Mouse (Mus musculus) olfactory bulb, adult 2 months (tissue): ENCODE results near the gene Cdc37l1. TPM values are rescaled to one million over a fixed set of nuclear protein-coding genes. Genes with fewer than 3 reads are reported as not detected.

ENCODE experiments used
- H3K27ac ChIP-seq: fragments of 200-500 bp; 2 replicates; pipeline ENCODE4 v1.5.1; 2012; ENCODE audit warnings: low read depth, low read length; ENCODE audit not compliant: insufficient read depth
- H3K4me1 ChIP-seq: fragments of 200-500 bp; 2 replicates; pipeline ENCODE4 v1.6.1; 2012; ENCODE audit warnings: low read length; ENCODE audit not compliant: control insufficient read depth, insufficient read depth
- H3K4me3 ChIP-seq: fragments of 200-500 bp; 2 replicates; pipeline ENCODE4 v1.5.1; 2012; ENCODE audit warnings: mild to moderate bottlenecking, low read depth, low read length, moderate library complexity; ENCODE audit not compliant: insufficient read depth
- CTCF ChIP-seq: fragments of 200-500 bp; IDR thresholded peaks from 2 replicates; pipeline ENCODE4 v1.5.1; 2012; ENCODE audit warnings: low read depth, mild to moderate bottlenecking, low read length, moderate library complexity; ENCODE audit not compliant: insufficient read depth
- POLR2A ChIP-seq: fragments of 200-500 bp; IDR thresholded peaks from 2 replicates; pipeline ENCODE4 v1.6.1; 2012; ENCODE audit warnings: mild to moderate bottlenecking, low read depth, low read length, moderate library complexity; ENCODE audit not compliant: insufficient read depth
- WGBS: fragments of 180-500 bp; shearing (Covaris S2); methylation state at CpG from one replicate; pipeline ENCODE4 v1.1.7; 2018; 5-methylcytosine and 5-hydroxymethylcytosine counted together
- polyA plus RNA-seq: library from polyadenylated mRNA; stranded (reverse); fragments of >200 nt; gene quantifications from 2 replicates; pipeline ENCODE4 v1.2.4, GENCODE M21; 2012; ENCODE audit warnings: low replicate concordance; ENCODE audit not compliant: missing spikeins, insufficient read depth, insufficient read length

Gene Cdc37l1
- polyA plus RNA-seq, 1 experiment, result not detected

DNA sequence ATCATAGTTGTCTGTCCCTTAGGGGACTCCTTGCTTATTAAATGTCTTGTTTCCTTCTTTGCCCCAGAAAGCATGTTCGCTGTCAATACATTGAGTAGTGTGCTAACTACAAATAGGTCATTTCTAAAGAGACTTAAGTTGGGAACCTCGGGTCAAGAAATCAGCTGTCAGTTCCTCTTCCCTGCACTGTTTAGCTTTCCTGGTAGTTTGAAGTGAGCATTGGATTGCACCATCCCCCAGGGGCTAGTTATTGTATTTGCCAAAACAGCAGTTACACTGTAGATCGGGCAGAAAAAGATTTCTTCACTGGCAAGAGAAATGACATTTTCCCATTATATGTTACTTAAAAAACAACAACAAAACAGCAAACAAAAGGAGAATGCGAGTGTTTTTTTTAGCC lies 22.0 kb upstream of the Cdc37l1 start:
- Histone ChIP-seq H3K4me1 (peaks cover 10% of the 10 kb centered on the region), H3K4me3 (no peak overlapping the region), H3K27ac (no peak overlapping the region)
- TF ChIP-seq POLR2A, result no peak
- TF ChIP-seq CTCF, result no peak
- WGBS, result 71% methylated on average over 4 of the region's 4 CpGs

DNA sequence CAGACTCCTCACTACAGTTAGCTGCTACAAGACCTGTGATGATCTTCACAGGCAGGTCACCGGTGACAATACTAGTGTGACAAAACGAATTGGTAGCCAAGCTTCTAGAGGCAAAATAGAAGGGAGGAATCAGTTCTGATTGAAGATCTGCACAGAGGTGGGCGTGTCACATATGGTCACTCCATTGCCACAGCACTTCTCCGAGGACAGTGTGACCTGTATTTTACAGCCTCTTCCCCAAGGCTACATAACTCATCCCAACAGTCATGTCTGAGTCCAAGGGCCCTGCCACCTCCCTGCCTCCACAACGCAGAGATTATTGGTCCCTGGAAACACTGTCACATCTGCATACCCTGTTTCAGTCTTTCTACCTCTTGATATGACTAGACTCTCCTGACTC lies 20.9 kb upstream of the Cdc37l1 start:
- 86% methylated on average over 5 of the region's 5 CpGs for WGBS
- no peak for TF ChIP-seq CTCF
- no peak for TF ChIP-seq POLR2A

DNA sequence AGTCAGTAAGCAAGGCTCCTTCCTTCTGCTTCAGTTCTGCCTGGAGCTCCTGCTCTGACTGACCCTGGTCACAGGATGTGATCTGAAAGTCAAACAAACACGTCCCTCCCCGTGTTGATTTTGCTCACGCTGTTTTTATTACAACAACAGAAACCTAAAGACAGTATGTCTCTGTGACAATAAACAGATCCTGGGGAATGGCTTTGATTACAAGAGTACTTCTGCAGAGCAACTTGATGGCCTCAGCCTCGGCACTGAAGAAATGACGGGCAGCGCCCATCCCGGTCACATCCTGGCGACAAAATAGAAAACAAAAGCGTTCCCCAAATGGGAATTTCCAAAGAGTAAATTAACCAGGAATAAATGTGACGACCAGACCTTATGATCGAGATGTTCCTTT lies 19.9 kb upstream of the Cdc37l1 start:
- 86% methylated on average over 11 of the region's 11 CpGs for WGBS
- H3K4me3 ChIP-seq, result no peak overlapping the region
- no peak overlapping the region for H3K27ac ChIP-seq
- TF ChIP-seq CTCF (no peak), POLR2A (no peak)
- peaks cover 9% of the 10 kb centered on the region for H3K4me1 ChIP-seq

More for the DNA sequence above, 20.9 kb upstream of the Cdc37l1 start:
- Histone ChIP-seq H3K4me3 (no peak overlapping the region), H3K4me1 (peaks cover 10% of the 10 kb centered on the region), H3K27ac (no peak overlapping the region)

DNA sequence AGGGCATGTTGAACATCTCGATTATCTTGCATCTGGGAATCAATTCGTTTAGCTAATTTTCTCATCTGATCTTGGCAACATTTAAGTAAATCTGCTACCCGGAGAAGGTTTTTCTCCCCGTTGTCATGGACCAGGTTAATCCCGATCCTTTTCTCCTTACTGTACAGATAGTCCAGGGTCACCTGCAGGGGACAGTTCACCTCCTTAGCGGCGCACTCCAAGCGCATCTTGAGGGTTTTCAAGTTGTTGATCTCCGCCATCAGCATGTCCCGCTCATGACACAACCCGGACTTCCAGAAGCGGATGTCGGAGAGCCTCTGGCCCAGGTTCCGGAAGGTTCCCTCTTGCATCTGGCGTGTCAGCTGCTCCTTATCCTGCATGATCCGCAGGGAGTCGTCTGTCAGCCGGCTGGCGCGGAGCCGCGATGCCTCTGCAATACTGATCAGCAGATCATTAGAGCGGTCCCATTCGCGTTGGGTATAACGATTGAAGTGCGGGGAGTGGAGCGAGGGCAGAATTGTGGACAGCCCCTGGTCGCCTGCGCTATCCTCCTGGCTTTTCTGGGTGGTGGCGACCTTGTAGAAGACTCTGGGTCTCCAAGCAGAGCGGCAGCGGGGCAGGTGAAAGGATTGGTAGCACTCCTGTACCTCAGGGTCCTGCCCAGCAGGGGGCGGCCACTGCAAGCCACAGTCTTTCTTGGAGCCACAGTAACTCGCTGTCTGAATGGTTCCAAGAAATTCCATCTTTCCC lies 15.1 kb upstream of the Cdc37l1 start:
- WGBS, result 14% methylated on average over 35 of the region's 35 CpGs
- Histone ChIP-seq H3K4me1 (peaks cover 7% of the 10 kb centered on the region), H3K4me3 (peak overlapping the region; percentile 55), H3K27ac (no peak overlapping the region)
- TF ChIP-seq CTCF, result peak; percentile 82
- TF ChIP-seq POLR2A, result no peak

DNA sequence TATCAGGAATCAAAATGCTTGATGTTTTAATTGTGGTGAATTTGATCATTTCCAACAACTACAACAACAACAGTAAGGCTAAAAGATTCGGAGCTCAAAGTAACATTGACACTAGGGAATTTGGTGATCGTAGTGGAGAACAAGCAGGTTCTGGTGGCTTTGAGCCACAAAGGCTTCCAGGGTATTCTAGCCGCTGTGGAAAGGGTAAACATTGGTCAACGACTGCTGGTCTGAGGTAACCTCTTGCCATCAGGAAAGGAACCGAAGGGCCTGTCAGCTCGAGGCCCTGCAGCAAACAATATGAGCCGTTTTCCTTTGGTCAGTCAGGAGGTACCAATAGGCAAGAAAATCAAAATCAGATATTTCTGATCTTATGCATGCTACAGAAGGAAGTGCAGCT lies 7.5 kb upstream of the Cdc37l1 start:
- no peaks in the 10 kb centered on the region for H3K4me1 ChIP-seq
- H3K4me3 ChIP-seq, result no peak overlapping the region
- TF ChIP-seq POLR2A (no peak), CTCF (no peak)
- no peak overlapping the region for H3K27ac ChIP-seq
- 91% methylated on average over 7 of the region's 7 CpGs for WGBS

DNA sequence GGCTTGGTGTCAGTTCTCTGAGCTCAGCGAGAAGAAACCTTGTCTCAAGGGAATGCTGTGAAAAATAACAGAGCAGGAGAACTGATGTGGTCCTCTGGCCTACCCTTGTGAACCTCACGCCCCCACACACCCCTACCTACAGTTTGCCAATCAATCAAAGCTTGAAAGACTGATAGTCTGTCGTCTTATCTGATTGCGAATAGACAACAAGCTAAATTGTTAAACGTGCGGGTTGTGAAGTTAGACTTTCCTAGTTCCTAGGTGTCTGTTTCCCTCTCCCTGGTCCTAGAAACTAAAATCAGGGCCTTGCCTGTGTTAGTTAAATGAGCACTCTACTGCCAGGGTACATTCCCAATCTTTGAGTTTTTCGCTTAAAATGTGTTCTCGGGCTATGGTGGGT lies 637 bp upstream of the Cdc37l1 start:
- H3K27ac ChIP-seq, result peak overlapping the region; percentile 62; the same call in 1 of the 2 replicates
- 66% methylated on average over 8 of the region's 8 CpGs for WGBS
- TF ChIP-seq POLR2A (no peak), CTCF (no peak)
- H3K4me3 ChIP-seq, result no peak overlapping the region
- H3K4me1 ChIP-seq, result no peaks in the 10 kb centered on the region

DNA sequence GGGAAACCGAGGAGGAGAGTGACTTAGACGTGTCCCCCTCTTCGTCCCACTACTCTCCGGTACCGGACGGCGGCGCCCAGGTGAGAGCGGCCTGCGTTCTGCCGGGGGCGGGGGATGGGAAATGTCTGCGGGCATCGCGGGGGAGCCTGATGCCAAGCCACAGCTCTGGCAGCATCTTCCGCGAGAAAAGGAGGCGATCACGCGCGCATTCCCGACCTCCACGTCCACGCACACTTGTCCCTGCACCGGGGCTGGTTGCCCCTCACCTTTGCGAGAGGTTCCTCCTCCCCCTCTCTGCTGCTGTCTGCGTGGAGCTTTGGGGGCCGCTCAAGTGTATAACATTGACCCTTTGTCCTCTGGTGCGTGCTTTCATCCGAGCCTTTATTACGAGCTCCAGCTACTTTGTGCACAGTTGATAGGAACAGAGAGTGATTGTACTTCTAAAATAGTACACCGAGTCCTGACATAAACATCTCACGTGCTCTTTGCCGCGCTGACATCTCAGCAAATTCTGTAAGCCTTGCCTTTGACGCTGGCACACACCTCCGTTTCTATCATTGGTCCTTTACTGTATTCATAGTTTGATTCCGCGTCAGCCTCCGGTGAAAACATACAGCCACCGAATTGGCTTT lies 554 bp downstream of the Cdc37l1 start:
- TF ChIP-seq CTCF (no peak), POLR2A (no peak)
- Histone ChIP-seq H3K4me3 (peak overlapping the region; percentile 89), H3K4me1 (peaks cover 3% of the 10 kb centered on the region; the same call in 1 of the 2 replicates), H3K27ac (peak overlapping the region; percentile 74)
- under 1% methylated on average over 41 of the region's 41 CpGs for WGBS

DNA sequence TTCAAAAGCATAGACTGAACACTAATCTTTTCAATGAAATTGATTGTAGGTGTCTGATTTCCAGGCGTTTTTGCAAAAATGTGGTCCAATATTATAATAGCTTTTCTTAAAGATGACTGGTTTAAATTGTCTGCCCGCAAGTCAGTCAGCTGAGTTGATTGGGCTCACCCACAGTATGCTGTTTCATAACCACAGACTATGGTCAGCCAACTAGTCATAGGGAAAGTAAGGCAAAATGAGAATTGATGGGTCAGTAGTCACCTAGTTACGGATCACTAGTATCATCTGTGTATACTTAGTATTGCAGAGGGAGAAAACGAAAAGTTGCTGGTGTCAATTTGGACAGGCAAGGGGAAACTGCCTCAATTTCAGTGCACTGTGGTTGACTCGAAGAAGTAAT lies 1.2 kb downstream of the Cdc37l1 start:
- Histone ChIP-seq H3K27ac (no peak overlapping the region), H3K4me3 (no peak overlapping the region), H3K4me1 (peaks cover 5% of the 10 kb centered on the region)
- TF ChIP-seq POLR2A, result no peak
- TF ChIP-seq CTCF, result no peak
- WGBS, result 66% methylated on average over 5 of the region's 5 CpGs

DNA sequence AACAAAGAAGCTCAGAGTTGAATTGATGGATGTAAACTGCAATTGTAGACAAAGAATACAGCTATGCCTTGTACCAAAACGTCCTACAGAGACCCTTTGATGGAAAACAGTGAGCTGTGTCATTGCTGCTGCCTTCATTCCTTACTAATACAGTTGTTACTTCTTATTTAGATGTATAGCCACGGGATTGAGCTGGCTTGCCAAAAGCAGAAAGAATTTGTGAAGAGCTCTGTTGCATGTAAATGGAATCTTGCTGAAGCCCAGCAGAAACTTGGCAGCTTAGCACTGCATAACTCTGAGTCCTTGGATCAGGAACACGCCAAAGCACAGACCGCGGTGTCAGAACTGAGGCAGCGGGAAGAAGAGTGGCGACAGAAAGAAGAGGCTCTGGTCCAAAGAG lies 4.7 kb downstream of the Cdc37l1 start:
- 36% methylated on average over 7 of the region's 7 CpGs for WGBS
- TF ChIP-seq CTCF (no peak), POLR2A (no peak)
- Histone ChIP-seq H3K27ac (peak overlapping the region; percentile 8), H3K4me1 (peaks cover 5% of the 10 kb centered on the region), H3K4me3 (no peak overlapping the region)

DNA sequence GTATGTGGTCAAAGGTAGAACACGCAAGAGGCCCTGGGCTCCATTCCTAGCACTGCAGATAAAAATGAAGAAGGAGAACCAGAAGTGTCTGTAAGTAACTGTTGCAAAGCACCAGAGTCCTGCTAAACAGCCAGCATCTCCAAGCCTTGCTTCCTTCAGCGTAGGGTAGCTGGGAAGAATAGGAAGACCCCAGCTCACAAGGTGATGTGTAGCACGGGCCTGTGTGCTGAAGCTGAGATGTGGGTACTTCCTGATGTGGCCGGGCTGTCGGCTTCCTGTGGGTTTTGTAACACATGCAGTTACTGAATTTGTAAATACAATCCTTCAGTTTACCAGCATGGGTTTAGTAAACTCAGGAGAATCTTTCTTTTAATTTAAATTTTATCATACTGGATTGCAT lies 5.2 kb downstream of the Cdc37l1 start:
- peaks cover 5% of the 10 kb centered on the region for H3K4me1 ChIP-seq
- TF ChIP-seq CTCF (no peak), POLR2A (no peak)
- WGBS, result 85% methylated on average over 5 of the region's 5 CpGs
- H3K4me3 ChIP-seq, result no peak overlapping the region
- H3K27ac ChIP-seq, result peak overlapping the region; percentile 8; the same call in 1 of the 2 replicates
